Mouse (Mus musculus): ENCODE measurements around the gene Rpl24. TPM values are rescaled to one million over a fixed set of nuclear protein-coding genes. Genes with fewer than 3 reads are reported as not detected.
A peak's percentile ranks its signal among the peaks of the same experiment; 100 is the strongest.

Gene Rpl24
- total RNA-seq, 2 experiments from 2014 or later: 538 to 568 TPM

DNA sequence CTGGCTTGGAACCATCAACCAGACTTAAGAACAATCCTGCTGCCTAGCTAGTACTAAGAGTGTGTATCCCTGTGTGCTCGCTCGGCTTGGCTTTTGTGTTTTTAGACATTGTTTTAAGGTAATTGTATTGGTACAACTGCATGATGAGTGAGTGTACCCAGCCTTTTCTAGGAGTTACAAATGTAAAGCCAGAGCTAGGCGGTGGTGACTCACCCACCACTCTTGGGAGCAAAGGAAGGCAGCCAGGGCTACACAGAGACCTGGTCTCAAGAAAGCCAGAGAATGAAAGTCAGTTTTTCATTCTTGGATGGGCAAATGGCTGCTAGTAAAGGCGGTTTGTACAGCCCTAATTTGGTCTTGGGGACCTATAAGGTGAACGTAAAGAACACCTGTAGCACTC lies 4.3 kb downstream of the Rpl24 start:
- no peak for DNase-seq

DNA sequence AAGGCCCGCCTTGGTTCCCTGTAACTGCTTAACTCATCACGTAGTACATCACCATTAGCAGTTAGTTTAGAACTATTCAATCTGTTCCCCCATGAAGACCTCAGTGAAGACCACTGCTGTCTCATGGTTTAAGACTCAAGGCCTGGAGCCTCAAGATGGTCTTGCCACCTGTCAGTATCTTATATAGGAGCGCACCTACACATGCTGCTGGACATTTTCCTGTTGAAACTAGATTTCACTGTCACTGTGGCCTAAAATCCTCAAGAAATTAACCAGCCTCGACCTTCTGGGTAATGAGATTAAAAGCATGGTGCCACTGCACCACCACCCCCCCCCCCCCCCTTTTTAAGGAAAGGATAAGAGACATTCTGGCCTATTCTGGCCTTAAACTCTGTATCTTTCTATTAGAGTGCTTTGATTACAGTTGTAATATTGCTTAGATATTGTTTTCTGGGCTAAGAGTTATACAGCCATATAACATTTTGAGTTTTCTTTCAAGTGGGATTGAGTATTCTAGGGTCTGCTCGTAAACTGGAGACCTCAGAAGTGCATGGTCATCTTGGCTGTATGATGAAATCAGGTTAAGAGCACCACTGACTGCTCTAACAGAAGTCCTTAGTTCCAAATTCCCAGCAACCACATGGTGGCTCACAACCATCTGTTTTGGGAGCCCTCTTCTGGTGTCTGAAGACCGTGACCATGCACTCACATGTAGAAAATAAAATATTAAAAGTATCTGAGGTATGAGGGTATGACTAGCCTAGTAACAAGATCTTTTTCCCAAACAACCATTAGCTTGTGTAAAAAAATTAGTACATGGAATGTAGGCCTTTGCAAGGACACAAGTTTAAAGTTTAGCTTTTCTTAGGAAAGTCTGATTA lies 5.9 kb downstream of the Rpl24 start:
- no peak for DNase-seq

DNA sequence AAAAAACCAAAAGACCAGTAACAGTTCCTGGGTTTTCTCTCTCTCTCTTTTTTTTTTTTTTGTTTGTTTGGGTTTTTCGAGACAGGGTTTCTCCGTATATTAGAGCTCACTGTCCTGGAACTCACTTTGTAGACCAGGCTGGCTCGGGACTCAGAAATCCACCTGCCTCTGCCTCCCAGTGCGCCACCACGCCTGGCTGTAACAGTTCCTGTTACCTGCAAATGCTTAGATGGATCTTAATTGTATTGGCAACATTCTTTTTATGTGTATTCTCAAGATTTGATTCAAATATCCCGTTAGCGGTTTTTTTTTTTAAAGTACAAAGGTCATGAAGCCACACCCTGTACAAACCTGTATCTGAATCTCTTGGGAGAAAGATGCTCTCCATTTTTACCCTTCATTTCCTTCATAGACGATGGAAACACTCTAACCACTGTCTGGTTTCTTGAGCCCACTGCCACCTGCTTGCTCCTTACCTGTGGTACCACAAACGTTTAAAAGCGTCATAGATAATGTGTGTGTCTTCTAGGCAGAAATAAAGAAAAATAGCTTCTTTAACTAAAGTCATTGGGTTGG lies 6.6 kb downstream of the Rpl24 start:
- DNase-seq: no peak

DNA sequence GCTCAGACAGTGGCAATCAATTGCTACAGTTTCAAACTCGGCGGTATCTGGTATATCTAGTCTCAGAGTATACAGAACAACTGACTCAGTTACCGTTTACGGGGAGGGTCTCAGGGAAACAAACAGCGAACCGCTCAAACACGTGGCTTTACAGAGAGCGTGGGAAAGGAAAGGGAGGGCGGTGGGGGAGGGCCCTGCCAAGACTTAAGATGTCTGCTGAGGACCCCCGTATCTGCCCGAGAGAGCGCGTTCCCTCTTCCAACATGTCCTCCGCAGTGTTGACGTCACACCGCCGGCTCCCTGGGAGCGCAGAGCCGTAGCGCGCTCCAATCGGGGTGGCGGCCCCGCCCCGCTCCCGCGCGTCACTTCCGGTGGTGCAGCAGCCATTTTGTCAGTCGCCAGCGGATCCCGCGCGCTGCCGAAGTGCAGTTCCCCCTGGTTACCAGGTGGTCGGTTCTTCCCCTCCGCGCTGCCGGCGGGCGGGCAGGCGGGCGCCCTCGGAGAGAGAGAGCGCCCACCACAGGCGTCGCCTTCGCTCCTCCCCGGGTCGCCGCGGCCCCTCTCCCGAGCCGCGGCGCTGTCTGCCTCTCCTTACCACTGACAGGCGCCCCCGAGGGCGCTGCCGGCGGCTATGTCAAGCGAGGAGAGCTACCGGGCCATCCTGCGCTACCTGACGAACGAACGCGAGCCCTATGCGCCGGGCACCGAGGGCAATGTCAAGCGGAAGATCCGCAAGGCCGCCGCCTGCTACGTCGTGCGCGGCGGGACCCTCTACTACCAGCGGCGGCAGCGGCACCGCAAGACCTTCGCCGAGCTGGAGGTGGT lies 7.6 kb downstream of the Rpl24 start, which contains the start of gene Zbtb11:
Zbtb11 (plus strand) TSS at position 453 of the 825 bp plus-strand sequence.
- DNase-seq: peak; percentile 99

DNA sequence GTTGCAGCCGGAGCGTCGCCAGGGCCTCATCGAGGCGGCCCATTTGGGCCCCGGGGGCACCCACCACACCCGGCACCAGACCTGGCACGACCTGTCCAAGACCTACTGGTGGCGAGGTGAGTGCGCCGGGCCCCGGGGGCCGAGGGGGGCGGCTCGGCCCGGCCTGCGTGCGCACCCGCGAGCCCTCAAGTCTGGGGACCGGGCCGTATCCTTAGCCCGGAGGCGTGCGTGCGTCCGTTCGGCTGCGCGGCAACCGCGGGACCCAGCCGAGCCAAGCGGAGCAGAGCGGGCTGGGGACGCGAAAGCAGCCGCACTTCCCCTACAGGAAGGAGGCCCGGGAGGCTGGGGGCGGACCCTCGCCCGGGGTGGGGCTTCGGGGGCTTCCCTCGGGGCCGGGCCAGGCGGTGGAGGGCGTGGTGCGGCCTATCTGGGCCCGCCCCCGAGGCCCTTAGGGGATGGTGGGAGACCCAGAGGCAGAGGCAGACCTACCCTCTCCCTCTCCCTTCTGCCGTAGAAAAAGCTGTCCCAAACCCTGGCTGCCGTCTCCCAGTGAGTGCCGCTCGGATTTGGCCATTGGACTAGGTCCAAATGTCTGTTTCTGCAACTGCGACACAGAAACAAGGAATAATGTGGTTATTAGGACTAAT lies 8.3 kb downstream of the Rpl24 start:
- DNase-seq: peak; percentile 94 to 95

DNA sequence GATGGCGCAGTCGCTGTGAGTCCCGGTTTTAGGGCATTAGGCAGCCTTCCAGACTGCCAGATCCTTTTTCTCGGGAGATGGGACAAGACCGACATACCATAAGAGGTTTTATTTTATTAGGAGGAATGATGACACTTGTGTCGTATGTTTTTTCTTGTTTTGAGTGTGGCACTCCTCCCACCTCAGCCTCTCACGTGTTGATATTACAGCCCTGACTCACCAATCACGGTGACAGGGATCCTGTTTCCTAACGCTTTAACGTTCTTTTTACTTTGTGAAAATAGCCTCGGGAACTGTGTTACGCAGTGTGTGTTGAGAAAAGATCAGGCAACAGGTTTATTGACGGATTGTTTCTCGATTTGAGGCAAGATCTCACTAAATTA lies 8.8 kb downstream of the Rpl24 start:
- DNase-seq: peak in 1 of 2 experiments; percentile 71

DNA sequence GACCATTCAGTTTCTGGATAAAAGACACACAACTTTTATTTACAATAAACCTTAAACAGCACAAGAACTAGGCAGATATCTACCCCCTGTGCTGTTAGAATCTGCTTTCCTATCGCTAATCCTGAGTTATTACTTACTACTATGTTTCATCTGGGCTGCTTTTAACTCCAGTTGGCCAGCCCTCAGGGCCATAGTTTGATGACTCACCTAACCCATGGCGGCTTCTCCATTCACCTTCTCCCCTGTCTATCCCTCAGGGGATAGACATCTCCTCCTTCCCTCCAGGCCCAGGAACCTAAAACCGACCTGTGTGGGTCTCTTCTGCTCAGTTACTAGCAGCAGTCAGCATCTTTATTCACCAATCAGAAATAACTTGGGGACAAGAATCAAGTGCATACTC lies 19.9 kb downstream of the Rpl24 start:
- DNase-seq: no peak

DNA sequence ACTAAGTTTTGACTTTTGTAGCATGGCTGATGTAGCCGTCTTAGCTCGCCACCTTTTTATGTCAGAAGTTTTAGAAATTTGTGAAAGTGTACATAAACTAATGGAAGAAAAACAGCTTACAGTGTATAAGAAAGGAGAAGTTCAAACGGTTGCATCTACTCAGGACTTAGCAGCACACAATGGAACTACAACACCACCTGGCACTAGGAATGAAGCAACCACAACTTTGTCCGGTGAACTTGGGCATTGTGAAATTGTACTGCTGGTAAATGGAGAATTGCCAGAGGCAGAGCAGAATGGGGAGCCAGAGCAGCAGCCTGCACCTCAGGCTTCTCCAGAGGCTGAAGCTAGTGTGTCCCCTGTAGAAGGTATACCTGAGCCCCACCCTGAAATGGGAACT lies 24.2 kb downstream of the Rpl24 start:
- DNase-seq: no peak

DNA sequence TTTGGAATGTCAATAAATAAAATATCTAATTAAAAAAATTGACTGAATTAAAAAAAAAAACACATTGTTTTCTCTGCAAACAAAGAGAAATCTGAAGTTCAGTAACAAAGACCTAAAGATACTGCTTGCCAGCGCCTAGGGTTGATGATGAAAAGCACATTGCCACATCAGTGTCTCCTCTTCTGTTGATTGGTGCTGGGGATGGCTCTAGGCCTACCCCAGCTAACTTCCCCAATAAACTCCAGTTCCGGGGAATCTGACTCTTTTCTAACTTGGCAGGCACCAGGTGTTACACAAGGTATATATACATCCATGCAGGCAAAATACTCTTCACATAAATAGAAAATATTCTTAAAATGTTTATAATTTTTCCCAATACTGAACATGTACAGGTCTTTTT lies 28.2 kb downstream of the Rpl24 start:
- DNase-seq: no peak

DNA sequence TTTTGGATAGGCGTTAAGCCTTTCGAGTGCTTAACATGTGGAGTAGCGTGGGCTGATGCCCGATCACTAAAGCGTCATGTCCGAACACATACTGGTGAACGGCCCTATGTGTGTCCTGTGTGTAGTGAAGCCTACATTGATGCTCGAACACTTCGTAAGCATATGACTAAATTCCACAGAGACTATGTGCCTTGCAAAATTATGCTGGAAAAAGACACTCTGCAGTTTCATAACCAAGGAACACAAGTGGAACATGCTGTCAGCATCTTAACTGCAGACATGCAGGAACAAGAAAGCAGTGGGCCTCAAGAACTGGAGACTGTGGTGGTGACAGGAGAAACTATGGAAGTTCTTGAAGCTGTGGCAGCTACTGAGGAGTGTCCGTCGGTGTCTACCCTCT lies 40.7 kb downstream of the Rpl24 start:
- DNase-seq: no peak

DNA sequence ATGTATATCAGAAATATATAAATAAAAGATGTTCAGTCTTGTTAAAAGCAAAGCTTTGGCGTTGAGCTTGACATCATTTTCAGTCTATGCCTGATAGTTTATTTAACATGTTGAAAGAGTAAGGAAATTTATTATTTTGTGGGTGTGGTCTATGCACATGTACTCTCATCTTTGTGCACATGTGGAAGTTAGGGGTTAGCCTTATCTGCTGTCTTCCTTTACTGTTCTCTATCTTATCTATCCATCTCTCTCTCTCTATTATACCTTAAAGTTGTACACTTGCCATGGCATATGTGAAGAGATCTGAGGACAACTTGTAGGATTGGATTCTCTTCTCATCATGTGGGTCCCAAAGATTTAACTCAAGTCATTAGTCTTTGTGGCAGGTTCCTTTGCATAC lies 42.8 kb downstream of the Rpl24 start:
- no peak for DNase-seq

DNA sequence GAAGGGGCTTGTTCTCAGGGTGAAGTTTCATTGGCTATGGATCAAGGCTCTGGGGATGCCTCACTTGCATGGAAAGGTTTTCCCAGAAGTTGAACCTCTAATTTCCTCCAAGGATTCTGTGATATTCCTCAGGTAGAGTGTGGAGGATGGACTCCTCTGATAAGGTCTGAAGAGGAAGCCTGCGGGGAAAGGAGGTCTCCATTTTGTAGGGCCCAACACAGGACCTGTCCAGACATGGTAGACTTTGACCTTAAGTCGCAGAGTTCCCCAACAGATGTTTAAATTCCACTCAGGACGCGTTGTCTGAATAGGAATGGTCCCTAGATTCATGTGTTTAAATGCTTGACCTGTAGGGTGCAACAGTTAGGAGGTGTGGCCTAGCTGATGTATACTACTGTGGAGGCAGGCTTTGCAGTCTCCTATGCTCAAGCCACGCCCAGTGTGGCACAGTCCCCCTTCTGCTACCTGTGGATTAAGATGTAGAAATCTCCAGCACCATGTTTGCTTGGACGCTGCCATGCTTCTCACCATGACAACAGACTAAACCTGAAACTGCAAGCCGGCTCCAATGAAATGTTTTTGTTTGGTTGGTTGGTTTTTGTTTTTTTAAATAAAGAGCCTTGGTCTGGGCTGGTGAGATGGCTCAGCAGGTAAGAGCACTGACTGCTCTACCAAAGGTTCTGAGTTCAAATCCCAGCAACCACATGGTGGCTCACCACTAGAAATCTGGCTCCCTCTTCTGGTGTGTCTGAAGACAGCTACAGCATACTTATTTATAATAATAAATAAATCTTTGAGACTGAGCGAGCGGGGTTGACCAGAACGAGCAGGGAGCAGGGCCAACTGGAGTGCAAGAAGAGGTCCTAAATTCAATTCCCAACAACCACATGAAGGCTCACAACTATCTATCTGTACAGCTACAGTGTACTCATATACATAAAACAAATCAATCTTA lies 47.0 kb downstream of the Rpl24 start:
- DNase-seq: no peak

DNA sequence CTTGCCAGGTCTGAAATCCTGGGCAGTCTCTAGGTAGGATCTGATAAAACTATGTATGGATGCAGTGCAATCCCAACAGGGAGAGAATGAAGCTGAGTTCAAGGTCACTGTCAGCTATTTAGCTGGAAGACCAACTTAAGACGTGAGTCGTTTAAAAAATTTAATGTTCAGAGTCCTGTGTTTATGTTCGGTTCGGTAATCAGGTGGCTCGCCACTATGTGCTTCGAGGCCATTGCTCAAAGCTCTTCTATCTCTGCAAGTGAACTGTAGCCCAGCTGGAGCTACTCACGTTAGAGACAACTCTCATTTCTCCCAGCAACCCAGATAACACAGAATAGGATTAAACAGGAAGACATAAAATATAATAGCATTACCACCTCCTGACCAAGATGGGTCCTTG lies 48.0 kb downstream of the Rpl24 start:
- no peak for DNase-seq

DNA sequence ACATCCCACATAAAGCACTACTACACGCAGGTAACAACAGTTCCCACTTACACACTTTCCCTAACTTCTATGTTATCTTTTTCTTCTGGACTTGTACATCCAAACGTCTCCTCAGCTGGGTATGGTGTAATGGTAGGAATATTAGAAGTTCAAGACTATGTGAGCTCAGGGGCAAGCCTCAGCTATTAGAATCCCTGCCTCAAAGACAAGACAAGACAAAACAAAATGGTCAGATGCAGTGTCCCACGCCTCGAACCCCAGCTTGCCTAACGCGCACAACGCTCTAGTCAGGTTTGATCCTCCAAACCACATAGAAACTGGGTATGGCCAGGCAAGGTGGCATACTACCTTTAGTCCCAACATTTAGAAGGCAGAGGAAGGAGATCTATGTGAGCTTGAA lies 53.6 kb downstream of the Rpl24 start:
- DNase-seq: no peak

Other genes with a start within 250 kb of the Rpl24 start
- 1 to 10 TPM; 1.8 to 2.3 TPM for gene Nfkbiz, start 127.4 kb upstream of the Rpl24 start, total RNA-seq (2021)
- gene Nxpe3, start 71.0 kb upstream of the Rpl24 start, total RNA-seq (2021): under 1 TPM; 0.40 to 0.93 TPM
- gene Cep97, start 31.4 kb upstream of the Rpl24 start, total RNA-seq (2021): 1 to 10 TPM; 3.9 to 4.8 TPM
- 10 to 100 TPM; 12.3 to 12.5 TPM for gene Zbtb11, start 7.6 kb downstream of the Rpl24 start, total RNA-seq (2021)
- gene Pcnp, start 63.5 kb downstream of the Rpl24 start, total RNA-seq (2021): 10 to 100 TPM; 46.4 to 55.3 TPM
- gene Trmt10c, start 71.5 kb downstream of the Rpl24 start, total RNA-seq (2021): 10 to 100 TPM; 13.1 to 13.2 TPM
- gene Senp7, start 82.1 kb downstream of the Rpl24 start, total RNA-seq (2021): 10 to 100 TPM; 14.2 to 16.0 TPM
- gene Impg2, start 238.0 kb downstream of the Rpl24 start, total RNA-seq (2021): under 1 TPM in 1 of 2 experiments, not detected in 1; 0.10 TPM

Data from heart, adult 18-20 months (tissue).